Mouse (Mus musculus) heart, adult 8-10 months (tissue): ENCODE results near the gene Arap1. TPM values are rescaled to one million over a fixed set of nuclear protein-coding genes. Genes with fewer than 3 reads are reported as not detected.

ENCODE experiments used
- total RNA-seq, 4 experiments: library from RNA; stranded (reverse); gene quantifications; 2 replicates each; pipeline ENCODE4 v1.2.4; 2022

The Arap1 gene
- total RNA-seq, 4 experiments from 2014 or later: 27.2 to 40.0 (median 28.4) TPM

Other genes with a start within 250 kb of the Arap1 start
- gene Atg16l2, start 45.8 kb upstream of the Arap1 start, total RNA-seq: 10 to 100 TPM in 2 of 4 experiments, 1 to 10 TPM in 2; 5.7 to 12.3 (median 9.3) TPM
- gene Stard10, start 31.0 kb upstream of the Arap1 start, total RNA-seq: 10 to 100 TPM; 57.4 to 86.0 (median 69.5) TPM
- gene Gm45837, start 62.8 kb downstream of the Arap1 start, total RNA-seq: 1 to 10 TPM in 2 of 4 experiments, not detected in 2; 3.7 to 4.3 TPM
- gene Pde2a, start 73.6 kb downstream of the Arap1 start, total RNA-seq: 10 to 100 TPM; 46.1 to 58.6 (median 52.8) TPM
- not detected for gene Art2b, start 237.5 kb downstream of the Arap1 start, total RNA-seq